Mouse (Mus musculus) testis, adult 2 months (tissue): ENCODE results near the gene BC025920.
A peak's percentile ranks its signal among the peaks of the same experiment; 100 is the strongest.

Experiments
- CTCF ChIP-seq: fragments of 200-500 bp; IDR thresholded peaks from 2 replicates; pipeline ENCODE4 v1.5.1; 2012; ENCODE audit warnings: low read depth, mild to moderate bottlenecking, inconsistent platforms, low read length, moderate library complexity; ENCODE audit not compliant: control insufficient read depth, insufficient read depth, insufficient replicate concordance
- POLR2A ChIP-seq: fragments of 200-500 bp; IDR thresholded peaks from 2 replicates; pipeline ENCODE4 v1.6.1; 2012; ENCODE audit warnings: low read depth, mild to moderate bottlenecking, inconsistent platforms, low read length, moderate library complexity; ENCODE audit not compliant: control insufficient read depth

DNA sequence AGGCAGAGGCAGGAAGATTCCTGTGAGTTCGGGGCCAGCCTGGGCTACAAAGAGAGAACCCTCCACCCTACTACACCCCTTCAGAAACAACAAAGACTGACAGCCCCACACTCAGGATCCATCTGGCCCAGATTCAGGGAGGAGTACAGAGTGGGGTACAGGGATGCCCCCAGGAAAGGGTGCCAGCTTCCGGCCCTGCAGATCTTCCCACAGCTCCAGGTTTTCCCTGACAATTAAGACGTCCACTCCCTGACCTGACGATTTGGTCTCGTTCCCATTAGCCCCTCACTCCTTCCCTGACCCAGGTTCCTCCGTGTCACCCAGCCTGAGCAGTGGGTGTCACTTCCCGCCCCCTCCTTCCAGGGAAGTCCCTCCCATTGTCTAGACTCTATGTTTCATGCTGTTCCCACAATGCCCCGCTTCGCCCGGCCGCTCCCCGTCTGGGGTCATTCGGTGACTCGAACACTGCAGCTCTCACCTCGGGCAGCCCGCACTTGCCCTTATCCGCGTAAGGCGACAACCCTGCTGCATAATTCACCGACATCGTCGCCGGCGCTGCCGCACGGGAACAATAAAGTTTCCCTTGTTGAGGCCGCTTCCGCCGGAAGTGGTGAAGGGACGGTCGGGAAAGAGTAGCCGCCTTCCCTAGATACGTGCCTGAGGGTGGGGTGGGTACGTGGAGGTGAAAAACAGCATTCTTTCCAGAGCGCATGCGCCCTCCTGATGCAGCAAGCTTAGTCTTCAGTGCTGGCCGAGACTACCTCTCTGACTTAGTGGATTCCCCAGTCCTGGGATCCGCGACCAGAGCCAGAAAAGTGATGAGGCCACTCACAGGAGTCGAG, 21.1 kb downstream of the BC025920 start, which contains the start of gene Sirt6:
- TF ChIP-seq POLR2A, result peak; percentile 85
- no peak for TF ChIP-seq CTCF
